Mouse (Mus musculus): ENCODE measurements around the gene Bloc1s1. TPM values are rescaled to one million over a fixed set of nuclear protein-coding genes. Genes with fewer than 3 reads are reported as not detected.

Gene Bloc1s1
- polyA plus RNA-seq (2015; fragmentation: Nextera tagmentation; extraction: Ambion mirVana): 206 and 216 TPM in 2 replicates

DNA sequence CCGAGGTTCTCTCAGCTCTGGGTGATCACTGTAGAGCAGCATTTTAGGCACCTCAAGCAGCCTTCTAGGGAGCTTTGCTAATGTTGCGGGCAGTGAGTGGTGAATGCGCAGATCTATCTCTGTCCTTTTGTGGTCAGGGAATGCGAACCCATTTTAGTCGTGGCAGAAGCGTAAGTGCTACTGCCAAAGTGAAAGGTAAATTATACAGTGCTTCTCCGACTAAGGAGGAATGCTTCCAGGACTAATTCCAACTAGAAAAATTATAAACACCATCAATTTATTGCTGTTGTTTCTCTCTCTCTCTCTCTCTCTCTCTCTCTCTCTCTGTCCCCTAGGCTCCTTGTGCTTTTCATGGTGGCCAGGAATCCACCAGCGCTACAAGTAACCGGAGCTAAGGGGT is at the start of gene Bloc1s1:
TSS of gene Bloc1s1 (minus strand) at position 101 of the 400 bp plus-strand sequence.
- Histone ChIP-seq H3K4me1 (peaks cover 39% of the 10 kb centered on the region), H3K9me3 (no peaks in the 10 kb centered on the region), H3K27ac (peak within 1 kb of the TSS; percentile 91), H3K4me3 (peak within 1 kb of the TSS; percentile 85), H3K4me2 (peak within 1 kb of the TSS; percentile 79), H3K9ac (peak within 1 kb of the TSS; percentile 81), H3K36me3 (no peaks in the 10 kb centered on the region), H3K27me3 (peaks cover 18% of the 10 kb centered on the region)
- WGBS: 70% methylated on average over 9 of the region's 9 CpGs
- no peak for ATAC-seq (ENCODE audit: insufficient number of reproducible peaks, insufficient read depth, low FRiP score, low TSS enrichment, low read depth)

DNA sequence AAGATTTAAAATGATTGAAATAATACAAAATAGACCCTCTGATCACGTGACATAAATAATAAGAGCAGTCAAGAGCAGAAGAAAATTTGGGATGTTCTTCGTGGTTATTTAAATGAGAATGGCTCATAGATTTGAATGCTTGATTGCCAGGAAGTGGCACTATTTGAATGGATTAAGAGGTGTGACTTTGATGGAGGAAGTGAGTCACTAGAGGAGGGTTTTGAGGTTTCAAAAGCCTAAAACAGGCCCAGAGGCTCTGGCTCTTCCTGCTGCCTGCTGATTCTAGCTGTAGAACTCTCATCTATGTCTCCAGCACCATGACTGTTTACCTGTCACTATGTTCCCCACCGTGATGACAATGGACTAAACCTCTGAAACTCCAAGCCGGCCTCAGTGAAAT is 49.0 kb upstream of the Bloc1s1 start:
- Histone ChIP-seq H3K9me3 (no peaks in the 10 kb centered on the region), H3K9ac (no peak overlapping the region), H3K27me3 (0 out of 2 replicates have a peak, but pooled peaks cover 8% of the 10 kb centered on the region), H3K27ac (no peak overlapping the region), H3K4me3 (no peak overlapping the region), H3K4me1 (no peaks in the 10 kb centered on the region), H3K4me2 (no peak overlapping the region), H3K36me3 (no peaks in the 10 kb centered on the region)
- ATAC-seq (ENCODE audit: insufficient number of reproducible peaks, insufficient read depth, low FRiP score, low TSS enrichment, low read depth): no peak
- WGBS: 74% methylated on average over 4 of the region's 4 CpGs

DNA sequence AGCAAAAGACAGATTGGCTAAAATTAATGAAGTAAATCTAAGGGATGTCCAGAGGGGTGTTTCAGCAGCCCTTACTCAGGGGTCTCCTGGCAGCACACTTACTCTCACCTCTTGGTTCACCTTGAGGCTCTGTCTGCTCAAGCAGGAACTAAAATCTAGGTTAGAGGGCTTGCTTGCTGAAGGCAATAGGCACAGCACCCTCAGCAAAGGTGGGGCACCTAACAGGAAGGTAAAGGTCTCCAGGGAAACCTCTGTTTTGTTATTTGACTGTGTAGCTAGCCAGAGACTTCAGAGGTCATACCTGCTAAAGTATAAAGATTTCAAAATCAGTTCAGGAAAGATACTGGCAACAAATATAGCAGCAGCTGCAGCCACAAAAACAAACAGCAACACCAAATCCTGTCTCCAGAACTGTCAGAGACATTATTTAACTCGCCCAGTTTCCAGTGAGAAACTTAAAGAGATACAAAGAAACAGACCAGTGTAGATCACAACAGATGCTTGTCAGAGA is 47.0 kb upstream of the Bloc1s1 start:
- Histone ChIP-seq H3K4me3 (no peak overlapping the region), H3K9ac (no peak overlapping the region), H3K9me3 (no peaks in the 10 kb centered on the region), H3K4me1 (no peaks in the 10 kb centered on the region), H3K4me2 (no peak overlapping the region), H3K27me3 (0 out of 2 replicates have a peak, but pooled peaks cover 8% of the 10 kb centered on the region), H3K27ac (no peak overlapping the region), H3K36me3 (no peaks in the 10 kb centered on the region)
- no peak for ATAC-seq (ENCODE audit: insufficient number of reproducible peaks, insufficient read depth, low FRiP score, low TSS enrichment, low read depth)
- 38% methylated on average over 1 of the region's 1 CpGs for WGBS

DNA sequence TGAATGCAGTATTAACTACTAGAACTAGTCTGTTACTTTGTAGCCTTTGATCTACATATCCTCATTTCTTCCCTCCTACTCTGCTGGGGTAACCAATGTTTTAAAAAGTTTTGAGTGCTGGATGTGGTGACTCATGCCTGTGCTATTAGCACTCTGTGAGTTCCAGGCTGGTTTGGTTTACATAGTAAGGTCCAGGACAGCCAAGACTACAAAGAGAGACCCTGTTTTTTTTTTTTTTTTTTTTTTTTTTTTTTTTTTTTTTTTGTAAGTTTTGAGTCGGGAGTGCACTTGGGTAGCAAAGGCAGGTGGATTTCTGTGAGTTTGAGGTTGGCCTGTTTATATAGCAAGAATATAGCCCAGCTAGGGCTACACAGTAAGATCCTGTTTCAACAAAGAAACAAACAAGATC is 44.5 kb upstream of the Bloc1s1 start:
- H3K4me1 ChIP-seq: no peaks in the 10 kb centered on the region
- no peak overlapping the region for H3K4me2 ChIP-seq
- no peak overlapping the region for H3K4me3 ChIP-seq
- H3K27ac ChIP-seq: no peak overlapping the region
- WGBS: 33% methylated on average over 1 of the region's 1 CpGs
- H3K9me3 ChIP-seq: no peaks in the 10 kb centered on the region
- no peaks in the 10 kb centered on the region for H3K36me3 ChIP-seq
- ATAC-seq (ENCODE audit: insufficient number of reproducible peaks, insufficient read depth, low FRiP score, low TSS enrichment, low read depth): no peak
- H3K27me3 ChIP-seq: 0 out of 2 replicates have a peak, but pooled peaks cover 8% of the 10 kb centered on the region
- H3K9ac ChIP-seq: no peak overlapping the region

DNA sequence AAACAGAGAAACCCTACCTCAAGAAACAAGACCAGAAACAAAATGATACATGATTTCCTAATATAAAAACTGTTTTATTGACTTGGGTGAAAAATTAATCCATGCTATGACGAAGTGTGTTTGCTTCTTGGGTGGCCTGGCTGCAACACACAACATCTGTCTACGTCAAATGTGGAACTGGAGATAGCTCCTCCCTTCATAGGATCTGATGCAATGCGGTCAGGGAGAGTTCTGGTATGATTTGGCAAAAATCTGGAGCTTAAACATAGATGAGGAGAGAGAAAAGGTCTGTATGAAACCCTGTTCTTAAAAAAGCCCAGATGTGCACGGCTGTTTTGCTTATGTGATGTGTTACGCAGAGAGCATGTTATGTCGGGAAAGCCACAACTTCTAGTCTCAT is 42.0 kb upstream of the Bloc1s1 start:
- no peak for ATAC-seq (ENCODE audit: insufficient number of reproducible peaks, insufficient read depth, low FRiP score, low TSS enrichment, low read depth)
- no peaks in the 10 kb centered on the region for H3K36me3 ChIP-seq
- no peak overlapping the region for H3K27ac ChIP-seq
- H3K4me1 ChIP-seq: no peaks in the 10 kb centered on the region
- H3K4me3 ChIP-seq: no peak overlapping the region
- no peak overlapping the region for H3K4me2 ChIP-seq
- 60% methylated on average over 6 of the region's 6 CpGs for WGBS
- H3K27me3 ChIP-seq: 0 out of 2 replicates have a peak, but pooled peaks cover 8% of the 10 kb centered on the region
- H3K9me3 ChIP-seq: no peaks in the 10 kb centered on the region
- no peak overlapping the region for H3K9ac ChIP-seq

DNA sequence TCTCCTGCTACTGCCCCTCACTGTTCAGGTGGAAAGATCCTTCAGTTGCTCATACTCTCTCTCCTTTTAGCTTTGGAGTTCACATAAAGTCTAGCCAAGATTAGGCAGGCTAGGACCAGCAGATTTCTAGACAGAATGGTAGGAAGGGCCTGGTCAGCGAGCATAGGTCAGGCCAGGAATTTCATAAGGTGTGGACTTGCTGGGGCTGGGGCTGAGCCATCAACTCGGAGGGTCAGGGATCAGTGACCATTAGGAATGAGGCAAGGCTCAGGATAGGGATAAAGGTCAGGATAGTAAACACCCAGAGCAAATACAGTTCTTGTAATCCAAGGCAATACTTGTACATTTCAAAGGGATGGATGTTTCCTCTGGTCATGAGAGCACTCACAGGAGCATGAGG is 41.1 kb upstream of the Bloc1s1 start:
- Histone ChIP-seq H3K27ac (no peak overlapping the region), H3K4me2 (no peak overlapping the region), H3K9me3 (no peaks in the 10 kb centered on the region), H3K9ac (no peak overlapping the region), H3K36me3 (no peaks in the 10 kb centered on the region), H3K27me3 (0 out of 2 replicates have a peak, but pooled peaks cover 4% of the 10 kb centered on the region), H3K4me1 (no peaks in the 10 kb centered on the region), H3K4me3 (no peak overlapping the region)
- no peak for ATAC-seq (ENCODE audit: insufficient number of reproducible peaks, insufficient read depth, low FRiP score, low TSS enrichment, low read depth)
- 78% methylated on average over 2 of the region's 2 CpGs for WGBS

DNA sequence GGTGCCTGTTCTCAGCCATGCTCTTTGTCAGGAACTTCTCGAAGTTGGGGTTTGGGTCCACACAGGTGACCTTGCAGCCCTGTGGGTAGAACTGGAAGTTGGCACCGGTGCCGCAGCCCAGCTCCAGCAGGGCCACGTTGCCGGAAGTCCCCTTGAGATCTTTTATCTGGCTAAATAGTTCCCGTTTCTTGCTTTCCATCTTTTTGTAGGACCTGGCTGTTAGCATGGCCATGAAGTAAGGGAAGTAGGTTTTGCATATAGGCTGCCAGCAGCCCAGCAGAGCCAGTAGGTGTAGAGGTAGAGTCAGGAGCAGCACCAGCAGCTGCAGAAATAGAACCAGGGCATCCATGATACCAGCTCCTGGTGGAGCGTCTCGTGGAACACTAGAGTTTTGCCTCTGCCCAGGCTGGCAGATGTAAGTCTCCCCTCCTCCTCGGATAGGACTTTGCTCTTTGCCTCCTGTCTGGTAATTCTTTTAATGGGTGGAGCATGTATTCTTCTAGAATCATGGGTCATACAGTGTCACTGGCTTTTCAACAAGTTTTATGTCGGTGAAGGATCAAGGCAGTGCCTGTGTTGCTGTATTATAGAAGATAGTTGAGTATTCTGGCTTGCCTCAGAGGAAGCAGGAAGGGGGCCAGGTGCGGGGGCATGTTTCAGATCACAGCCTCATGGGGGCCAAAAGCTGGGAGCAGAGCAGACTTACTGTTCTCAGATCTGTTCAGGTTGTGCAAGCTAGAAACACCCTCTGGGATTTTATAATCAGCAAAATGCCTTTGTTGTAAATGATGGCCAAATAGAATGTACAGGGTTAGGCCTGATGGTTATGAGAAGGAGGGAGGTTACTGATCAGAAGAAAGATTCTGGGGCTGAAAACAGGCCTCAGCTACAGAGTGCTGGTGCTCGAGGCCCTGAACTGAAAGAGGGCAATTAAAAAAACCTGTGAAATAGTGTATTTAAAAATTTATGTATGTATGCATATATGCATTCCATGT is 37.1 kb upstream of the Bloc1s1 start, which contains the start of gene Mettl7b:
TSS of gene Mettl7b (minus strand) at position 399 of the 995 bp plus-strand sequence.
- Histone ChIP-seq H3K27ac (no peak within 1 kb of the TSS), H3K4me3 (no peak within 1 kb of the TSS), H3K36me3 (no peaks in the 10 kb centered on the region), H3K4me1 (no peaks in the 10 kb centered on the region), H3K9ac (no peak within 1 kb of the TSS), H3K9me3 (no peaks in the 10 kb centered on the region), H3K27me3 (peaks cover 3% of the 10 kb centered on the region; the same call in 1 of the 2 replicates), H3K4me2 (no peak within 1 kb of the TSS)
- WGBS: 78% methylated on average over 12 of the region's 12 CpGs
- no peak for ATAC-seq (ENCODE audit: insufficient number of reproducible peaks, insufficient read depth, low FRiP score, low TSS enrichment, low read depth)

DNA sequence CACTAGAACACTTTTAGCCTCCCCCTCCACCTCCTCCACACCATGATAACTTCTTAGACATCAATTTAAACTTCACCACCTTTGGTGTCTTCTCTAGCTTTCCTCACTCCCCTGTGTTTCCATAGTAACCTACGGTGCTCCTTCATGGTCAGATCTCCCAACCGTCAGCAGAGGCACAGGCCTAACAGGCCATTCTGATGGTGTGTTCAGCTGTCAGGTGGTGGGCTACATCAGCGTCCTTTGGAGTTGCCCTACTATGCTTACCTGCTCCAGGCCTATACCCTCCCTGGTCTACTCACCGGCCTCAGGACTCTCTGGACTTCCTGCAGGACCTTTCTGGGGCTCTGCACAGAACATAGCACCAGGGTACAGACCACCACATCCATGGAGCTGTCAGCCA is 36.3 kb upstream of the Bloc1s1 start:
- Histone ChIP-seq H3K4me2 (no peak overlapping the region), H3K36me3 (no peaks in the 10 kb centered on the region), H3K9me3 (no peaks in the 10 kb centered on the region), H3K27me3 (peaks cover 3% of the 10 kb centered on the region; the same call in 1 of the 2 replicates), H3K27ac (no peak overlapping the region), H3K9ac (no peak overlapping the region), H3K4me1 (no peaks in the 10 kb centered on the region), H3K4me3 (no peak overlapping the region)
- whole genome bisulfite sequencing: 73% methylated on average over 4 of the region's 4 CpGs
- no peak for ATAC-seq (ENCODE audit: insufficient number of reproducible peaks, insufficient read depth, low FRiP score, low TSS enrichment, low read depth)

DNA sequence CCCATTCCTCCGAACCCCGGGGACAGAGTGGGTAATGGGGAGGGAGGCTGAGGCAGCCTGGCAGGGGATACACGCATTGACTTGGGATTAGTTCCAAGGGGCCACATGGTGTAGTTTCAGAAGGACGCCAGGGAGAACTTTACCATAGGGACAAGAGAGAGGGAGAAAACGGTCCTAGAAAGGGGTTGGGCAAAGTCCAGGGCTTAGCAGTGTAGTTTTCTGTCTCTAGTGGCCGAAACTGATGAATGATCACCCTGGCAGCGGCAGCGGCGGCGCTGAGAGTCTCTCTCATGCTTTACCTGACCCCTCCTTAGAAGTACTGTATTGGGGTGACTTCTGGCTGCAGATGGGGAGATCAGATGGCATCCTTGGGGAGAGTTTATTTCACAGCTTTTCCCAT is 34.5 kb upstream of the Bloc1s1 start:
- no peaks in the 10 kb centered on the region for H3K36me3 ChIP-seq
- WGBS: 80% methylated on average over 10 of the region's 10 CpGs
- H3K9ac ChIP-seq: no peak overlapping the region
- H3K27me3 ChIP-seq: peaks cover 3% of the 10 kb centered on the region; the same call in 1 of the 2 replicates
- no peaks in the 10 kb centered on the region for H3K4me1 ChIP-seq
- no peaks in the 10 kb centered on the region for H3K9me3 ChIP-seq
- no peak overlapping the region for H3K27ac ChIP-seq
- H3K4me2 ChIP-seq: no peak overlapping the region
- no peak overlapping the region for H3K4me3 ChIP-seq
- no peak for ATAC-seq (ENCODE audit: insufficient number of reproducible peaks, insufficient read depth, low FRiP score, low TSS enrichment, low read depth)

DNA sequence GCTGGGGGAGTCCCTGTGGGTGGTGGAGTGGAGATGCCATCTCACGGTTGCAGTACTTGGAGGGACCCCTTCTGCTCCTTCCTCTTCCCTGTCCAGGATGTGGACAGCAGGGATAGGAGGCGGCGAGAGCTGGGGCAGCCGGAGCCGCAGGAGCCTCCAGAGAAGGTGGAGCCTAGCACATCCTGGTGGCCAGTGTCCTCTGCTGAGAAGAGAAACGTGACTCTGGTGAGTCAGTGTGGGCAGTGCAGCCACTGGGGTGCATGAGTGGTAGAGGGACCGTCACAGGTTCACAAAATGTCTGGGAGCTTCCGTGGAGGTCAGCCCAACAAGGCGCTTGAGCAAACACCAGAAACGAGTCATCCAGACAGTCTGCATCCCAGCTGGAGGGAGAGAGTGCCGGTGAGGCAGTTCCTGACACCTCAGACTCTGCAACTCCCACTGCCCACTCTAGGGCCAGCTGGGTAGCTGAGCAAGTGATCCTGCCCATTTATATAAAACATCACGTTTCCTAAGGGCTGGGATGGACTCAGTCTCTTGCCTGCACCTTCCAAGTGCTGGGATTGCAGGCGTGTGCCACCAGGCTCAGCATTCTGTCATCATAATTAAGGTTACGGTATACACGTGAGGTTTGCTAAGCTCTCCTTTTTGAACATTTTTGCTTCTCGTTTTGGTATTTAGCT is 26.5 kb upstream of the Bloc1s1 start:
- Histone ChIP-seq H3K27me3 (no peaks in the 10 kb centered on the region), H3K4me2 (no peak overlapping the region), H3K4me3 (no peak overlapping the region), H3K36me3 (no peaks in the 10 kb centered on the region), H3K9ac (no peak overlapping the region), H3K4me1 (no peaks in the 10 kb centered on the region), H3K9me3 (no peaks in the 10 kb centered on the region), H3K27ac (no peak overlapping the region)
- 69% methylated on average over 16 of the region's 16 CpGs for WGBS
- ATAC-seq (ENCODE audit: insufficient number of reproducible peaks, insufficient read depth, low FRiP score, low TSS enrichment, low read depth): no peak

DNA sequence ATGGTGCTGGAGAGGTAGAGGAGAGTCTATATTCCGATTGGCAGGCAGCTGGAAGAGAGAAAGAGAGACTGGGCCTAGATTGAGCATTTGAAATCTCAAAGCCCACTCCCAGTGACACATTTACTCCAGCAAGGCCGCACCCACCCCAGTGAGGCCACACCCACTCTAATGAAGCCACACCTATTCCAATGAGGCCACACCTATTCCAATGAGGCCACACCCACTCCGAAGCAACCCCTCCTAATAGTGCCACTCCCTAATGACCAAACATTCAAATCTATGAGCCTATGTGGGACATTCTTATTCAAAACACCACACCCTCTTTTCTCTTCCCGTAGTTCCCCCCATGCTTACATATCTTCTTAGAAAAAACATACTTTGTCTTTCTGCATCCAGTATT is 23.7 kb upstream of the Bloc1s1 start:
- H3K4me3 ChIP-seq: no peak overlapping the region
- no peak for ATAC-seq (ENCODE audit: insufficient number of reproducible peaks, insufficient read depth, low FRiP score, low TSS enrichment, low read depth)
- no peak overlapping the region for H3K27ac ChIP-seq
- H3K4me1 ChIP-seq: no peaks in the 10 kb centered on the region
- no peak overlapping the region for H3K9ac ChIP-seq
- no peak overlapping the region for H3K4me2 ChIP-seq
- no peaks in the 10 kb centered on the region for H3K9me3 ChIP-seq
- 90% methylated on average over 4 of the region's 4 CpGs for WGBS
- H3K36me3 ChIP-seq: no peaks in the 10 kb centered on the region
- H3K27me3 ChIP-seq: no peaks in the 10 kb centered on the region
